Mouse (Mus musculus): ENCODE measurements around the gene Chid1. TPM values are rescaled to one million over a fixed set of nuclear protein-coding genes. Genes with fewer than 3 reads are reported as not detected.

Gene Chid1
- polyA plus RNA-seq, 1 experiment from 2014 or later = 35.9 TPM

DNA sequence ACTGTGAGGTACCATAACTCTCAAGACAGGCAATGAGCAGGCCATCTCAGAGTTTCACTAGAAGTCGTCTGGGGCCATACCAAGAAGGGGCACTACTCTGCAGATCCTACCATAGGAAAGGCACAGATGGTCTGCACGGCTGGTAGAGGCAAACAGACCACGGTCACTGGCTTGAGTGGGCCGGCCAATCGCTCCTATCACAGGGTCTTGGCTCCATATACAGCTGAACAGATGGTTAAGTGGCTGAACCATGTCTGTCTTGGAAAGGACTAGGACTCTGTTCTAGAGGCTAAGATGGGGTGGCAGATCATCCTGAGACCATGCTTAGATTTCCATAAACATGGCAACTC is 37.1 kb downstream of the Chid1 start:
- H3K36me3 ChIP-seq = peaks cover 24% of the 10 kb centered on the region; the same call in 1 of the 2 replicates
- no peaks in the 10 kb centered on the region for H3K27me3 ChIP-seq (replicated peaks)
- WGBS = 91% methylated on average over 5 of the region's 5 CpGs
- H3K9ac ChIP-seq = no peak overlapping the region
- peaks cover 25% of the 10 kb centered on the region for H3K4me1 ChIP-seq (replicated peaks)
- no peaks in the 10 kb centered on the region for H3K9me3 ChIP-seq (replicated peaks)
- no peak overlapping the region for H3K27ac ChIP-seq (ENCODE audit: poor library complexity, severe bottlenecking)
- ATAC-seq (ENCODE audit: insufficient number of reproducible peaks, low FRiP score) = no peak
- no peak overlapping the region for H3K4me2 ChIP-seq
- H3K4me3 ChIP-seq = no peak overlapping the region

DNA sequence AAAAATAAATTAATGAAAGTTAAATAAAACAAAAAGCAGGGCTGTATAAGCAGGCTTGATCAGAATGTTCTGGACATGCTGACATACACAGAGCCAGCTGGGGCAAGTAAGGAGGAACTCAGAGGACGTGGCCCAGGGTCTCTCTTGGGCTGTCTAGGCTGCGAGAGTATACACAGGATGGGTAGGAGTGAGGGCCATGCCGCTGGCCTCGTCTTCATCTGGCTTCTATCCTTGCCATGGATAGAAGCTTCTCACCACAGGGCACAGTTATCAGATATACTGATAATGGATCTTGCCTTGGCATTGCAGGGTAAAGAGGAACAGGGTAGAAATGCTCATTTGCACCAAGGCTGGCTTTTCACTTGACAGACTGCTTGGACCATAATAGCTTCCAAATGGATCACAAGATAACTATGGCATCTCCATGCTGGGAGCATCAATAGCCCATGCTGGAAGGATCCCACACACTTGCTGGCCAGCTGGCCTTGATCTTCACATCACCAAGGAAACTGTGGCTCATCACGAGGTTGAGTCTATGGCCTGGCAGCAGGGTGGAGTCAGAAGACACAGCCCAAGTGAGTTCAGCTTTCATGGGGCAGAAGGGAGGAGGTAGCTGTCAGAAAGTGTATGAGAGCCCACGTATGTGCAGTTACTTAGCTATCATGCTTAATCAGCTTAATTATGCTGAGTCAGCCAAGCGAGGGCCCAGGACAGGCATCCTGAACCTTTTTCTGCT is 37.7 kb downstream of the Chid1 start:
- Histone ChIP-seq H3K36me3 (peaks cover 24% of the 10 kb centered on the region; the same call in 1 of the 2 replicates), H3K4me3 (no peak overlapping the region), H3K9ac (no peak overlapping the region), H3K4me2 (no peak overlapping the region), H3K27ac (ENCODE audit: poor library complexity, severe bottlenecking) (no peak overlapping the region), H3K4me1 (replicated peaks) (peaks cover 30% of the 10 kb centered on the region), H3K27me3 (replicated peaks) (no peaks in the 10 kb centered on the region), H3K9me3 (replicated peaks) (no peaks in the 10 kb centered on the region)
- WGBS = 86% methylated on average over 7 of the region's 7 CpGs
- ATAC-seq (ENCODE audit: insufficient number of reproducible peaks, low FRiP score) = no peak

DNA sequence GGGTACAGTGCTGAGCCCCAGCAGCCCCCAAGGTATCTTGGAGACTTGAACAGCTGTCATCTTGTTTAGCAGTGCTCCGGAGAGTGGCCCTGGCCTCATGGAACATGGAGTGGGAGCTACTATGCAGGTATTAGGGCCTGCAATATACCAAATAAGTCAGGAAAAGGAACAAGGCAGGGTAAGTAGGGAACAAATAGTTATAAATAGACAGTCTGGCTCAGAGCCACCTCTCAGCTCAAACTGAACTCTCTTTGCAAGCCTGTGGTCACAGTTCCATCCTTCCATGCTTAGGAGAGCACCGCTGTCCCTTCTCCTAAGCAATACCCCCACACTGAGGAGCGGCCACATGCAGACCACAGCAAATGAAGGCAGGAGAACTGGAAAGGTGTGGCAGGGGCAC is 42.1 kb downstream of the Chid1 start:
- Histone ChIP-seq H3K4me3 (no peak overlapping the region), H3K9me3 (replicated peaks) (no peaks in the 10 kb centered on the region), H3K9ac (no peak overlapping the region), H3K27me3 (replicated peaks) (no peaks in the 10 kb centered on the region), H3K4me1 (replicated peaks) (peaks cover 21% of the 10 kb centered on the region), H3K4me2 (no peak overlapping the region), H3K36me3 (peaks cover 41% of the 10 kb centered on the region), H3K27ac (ENCODE audit: poor library complexity, severe bottlenecking) (no peak overlapping the region)
- no peak for ATAC-seq (ENCODE audit: insufficient number of reproducible peaks, low FRiP score)
- 83% methylated on average over 3 of the region's 3 CpGs for WGBS

DNA sequence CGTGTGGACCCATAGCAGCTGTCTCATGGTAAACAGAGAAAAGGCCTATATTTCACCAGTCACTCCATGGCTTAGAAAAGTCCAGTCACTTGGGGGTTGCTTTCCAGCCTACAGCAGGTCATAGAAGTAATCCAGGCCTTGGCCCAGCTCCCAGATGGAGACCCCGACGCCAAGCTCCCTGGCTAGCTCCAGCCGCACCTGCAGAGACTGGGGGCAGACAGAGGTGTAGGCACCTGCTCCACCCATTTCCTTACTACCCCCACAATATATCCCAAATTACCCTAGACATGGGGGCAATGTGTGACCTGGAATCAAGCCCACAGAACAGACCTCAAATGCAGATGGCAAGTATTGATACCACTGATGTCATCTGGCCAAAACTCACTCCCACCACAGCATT is 43.7 kb downstream of the Chid1 start:
- Histone ChIP-seq H3K4me1 (replicated peaks) (peaks cover 21% of the 10 kb centered on the region), H3K36me3 (peaks cover 50% of the 10 kb centered on the region)

DNA sequence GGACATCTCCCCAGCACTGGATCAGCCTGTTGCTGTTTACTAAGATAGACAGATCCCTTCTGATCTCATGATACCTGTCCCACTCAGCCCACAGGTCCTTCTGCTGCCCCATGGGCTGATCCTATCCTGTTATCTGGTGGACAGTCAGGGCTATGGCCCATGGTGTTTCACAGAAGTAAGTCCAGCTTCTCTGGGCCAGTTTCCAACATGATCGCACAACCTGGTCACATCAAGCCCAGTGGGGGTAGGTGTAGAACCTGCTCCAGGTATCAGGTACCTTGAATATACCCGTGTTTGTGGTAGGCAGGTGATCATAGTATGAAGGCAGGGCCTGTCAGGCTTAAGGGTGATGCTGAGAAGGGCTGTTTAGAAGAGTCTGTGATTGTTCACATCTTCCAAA is 44.3 kb downstream of the Chid1 start:
- WGBS = 88% methylated on average over 2 of the region's 2 CpGs
- Histone ChIP-seq H3K36me3 (peaks cover 56% of the 10 kb centered on the region), H3K27me3 (replicated peaks) (no peaks in the 10 kb centered on the region), H3K4me3 (no peak overlapping the region), H3K4me1 (replicated peaks) (peaks cover 21% of the 10 kb centered on the region), H3K9ac (no peak overlapping the region), H3K9me3 (replicated peaks) (no peaks in the 10 kb centered on the region), H3K4me2 (no peak overlapping the region), H3K27ac (ENCODE audit: poor library complexity, severe bottlenecking) (no peak overlapping the region)
- ATAC-seq (ENCODE audit: insufficient number of reproducible peaks, low FRiP score) = no peak

More for the DNA sequence above, 43.7 kb downstream of the Chid1 start:
- Histone ChIP-seq H3K9ac (no peak overlapping the region), H3K27me3 (replicated peaks) (no peaks in the 10 kb centered on the region), H3K9me3 (replicated peaks) (no peaks in the 10 kb centered on the region), H3K4me2 (no peak overlapping the region), H3K4me3 (no peak overlapping the region), H3K27ac (ENCODE audit: poor library complexity, severe bottlenecking) (no peak overlapping the region)
- no peak for ATAC-seq (ENCODE audit: insufficient number of reproducible peaks, low FRiP score)
- 82% methylated on average over 4 of the region's 4 CpGs for WGBS

DNA sequence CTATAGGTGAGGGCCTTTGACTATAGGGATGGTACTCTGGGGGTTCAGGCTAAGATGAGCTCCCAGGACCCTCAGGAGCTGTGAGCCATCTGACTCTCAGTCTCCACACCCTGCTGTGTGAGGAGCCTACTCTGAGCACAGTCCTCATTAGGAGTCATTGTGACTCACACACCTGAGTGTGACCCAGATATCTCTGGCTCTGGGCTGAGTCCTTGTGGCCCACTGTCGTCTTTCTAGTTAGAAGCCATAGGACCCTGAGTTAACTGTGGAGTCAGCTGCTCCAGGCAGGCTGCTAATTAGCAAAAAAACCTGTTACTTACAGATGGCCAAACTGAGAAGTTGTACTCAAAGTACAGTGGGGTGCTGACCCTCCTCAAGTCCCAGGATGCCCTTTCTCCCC is 45.9 kb downstream of the Chid1 start:
- H3K27me3 ChIP-seq (replicated peaks) = no peaks in the 10 kb centered on the region
- no peak overlapping the region for H3K4me3 ChIP-seq
- peaks cover 14% of the 10 kb centered on the region for H3K4me1 ChIP-seq (replicated peaks)
- no peak overlapping the region for H3K4me2 ChIP-seq
- WGBS = 76% methylated on average over 1 of the region's 1 CpGs
- H3K9ac ChIP-seq = no peak overlapping the region
- no peak for ATAC-seq (ENCODE audit: insufficient number of reproducible peaks, low FRiP score)
- H3K27ac ChIP-seq (ENCODE audit: poor library complexity, severe bottlenecking) = no peak overlapping the region
- H3K36me3 ChIP-seq = peaks cover 51% of the 10 kb centered on the region
- no peaks in the 10 kb centered on the region for H3K9me3 ChIP-seq (replicated peaks)

DNA sequence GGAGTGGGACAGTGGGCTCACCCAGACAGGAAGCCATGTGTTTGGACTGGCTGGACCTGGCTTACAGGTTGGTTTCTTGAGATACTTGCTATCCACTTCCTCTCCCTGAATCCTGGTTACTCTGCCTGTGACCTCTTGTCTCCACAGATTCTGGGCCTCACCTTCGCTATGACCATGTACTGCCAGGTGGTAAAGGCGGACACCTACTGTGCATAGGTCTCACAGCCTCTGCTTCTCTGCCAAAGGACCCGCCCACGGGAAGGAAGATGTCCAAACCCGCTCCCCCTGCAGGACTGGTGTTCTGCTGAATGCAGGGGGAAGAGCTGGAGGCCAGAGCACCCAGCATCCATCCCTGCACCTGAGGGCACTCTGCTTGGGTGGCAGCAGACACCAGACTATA is 46.9 kb downstream of the Chid1 start:
- 87% methylated on average over 5 of the region's 5 CpGs for WGBS
- H3K36me3 ChIP-seq = peaks cover 53% of the 10 kb centered on the region
- no peak for ATAC-seq (ENCODE audit: insufficient number of reproducible peaks, low FRiP score)
- no peak overlapping the region for H3K4me3 ChIP-seq
- peaks cover 11% of the 10 kb centered on the region for H3K4me1 ChIP-seq (replicated peaks)
- H3K4me2 ChIP-seq = no peak overlapping the region
- H3K27ac ChIP-seq (ENCODE audit: poor library complexity, severe bottlenecking) = no peak overlapping the region
- H3K27me3 ChIP-seq (replicated peaks) = no peaks in the 10 kb centered on the region
- no peaks in the 10 kb centered on the region for H3K9me3 ChIP-seq (replicated peaks)
- no peak overlapping the region for H3K9ac ChIP-seq

DNA sequence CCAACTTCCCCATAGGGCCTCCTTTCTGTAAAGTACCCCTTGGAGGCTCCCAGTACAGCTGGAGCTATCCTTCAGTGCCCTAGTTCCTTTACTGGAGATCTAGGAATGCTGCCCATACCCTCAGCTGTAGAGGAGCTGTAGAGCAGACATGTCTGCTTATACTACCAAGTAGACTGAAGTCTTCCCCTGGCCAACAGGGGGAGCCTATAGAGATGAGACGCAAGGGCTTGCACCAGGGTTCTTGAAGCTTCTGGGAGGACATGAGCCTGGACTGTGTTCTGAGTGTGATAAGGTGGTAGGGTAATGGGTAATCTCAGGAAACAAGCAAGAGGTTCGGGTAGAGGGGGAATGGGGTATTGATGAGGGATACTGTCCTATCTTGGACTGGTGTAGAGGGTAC is 48.5 kb downstream of the Chid1 start:
- 0 out of 2 replicates have a peak, but pooled peaks cover 2% of the 10 kb centered on the region for H3K4me1 ChIP-seq (replicated peaks)
- ATAC-seq (ENCODE audit: insufficient number of reproducible peaks, low FRiP score) = no peak
- H3K36me3 ChIP-seq = peaks cover 53% of the 10 kb centered on the region
- no peaks in the 10 kb centered on the region for H3K27me3 ChIP-seq (replicated peaks)
- H3K27ac ChIP-seq (ENCODE audit: poor library complexity, severe bottlenecking) = no peak overlapping the region
- WGBS = 67% methylated on average over 2 of the region's 2 CpGs
- H3K4me3 ChIP-seq = no peak overlapping the region
- H3K9me3 ChIP-seq (replicated peaks) = no peaks in the 10 kb centered on the region
- no peak overlapping the region for H3K4me2 ChIP-seq
- H3K9ac ChIP-seq = no peak overlapping the region

DNA sequence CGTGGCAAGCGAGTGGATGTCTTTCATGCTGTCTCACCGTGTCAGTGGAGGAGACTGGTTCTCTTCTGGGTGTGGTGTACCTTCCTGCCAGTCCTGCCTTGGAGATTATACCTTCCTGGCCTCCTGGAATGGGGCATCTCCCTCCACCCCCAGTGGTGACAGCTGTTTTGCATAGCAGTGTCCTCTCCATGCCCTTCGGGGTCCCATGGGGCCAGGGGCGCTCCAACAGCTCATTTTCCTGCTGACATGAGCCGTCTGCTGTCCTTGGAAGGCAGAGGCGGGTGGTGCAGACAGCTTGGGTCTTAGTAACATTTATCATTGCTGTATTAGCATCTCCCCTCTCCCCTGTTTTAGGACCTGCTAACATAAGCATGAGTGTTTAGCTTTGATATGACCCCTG is 52.5 kb downstream of the Chid1 start:
- H3K4me3 ChIP-seq = no peak overlapping the region
- H3K9ac ChIP-seq = no peak overlapping the region
- ATAC-seq (ENCODE audit: insufficient number of reproducible peaks, low FRiP score) = no peak
- peaks cover 13% of the 10 kb centered on the region for H3K27me3 ChIP-seq (replicated peaks)
- 69% methylated on average over 7 of the region's 7 CpGs for WGBS
- H3K9me3 ChIP-seq (replicated peaks) = no peaks in the 10 kb centered on the region
- peaks cover 19% of the 10 kb centered on the region for H3K4me1 ChIP-seq (replicated peaks)
- no peak overlapping the region for H3K4me2 ChIP-seq
- no peak overlapping the region for H3K27ac ChIP-seq (ENCODE audit: poor library complexity, severe bottlenecking)
- H3K36me3 ChIP-seq = peaks cover 20% of the 10 kb centered on the region

DNA sequence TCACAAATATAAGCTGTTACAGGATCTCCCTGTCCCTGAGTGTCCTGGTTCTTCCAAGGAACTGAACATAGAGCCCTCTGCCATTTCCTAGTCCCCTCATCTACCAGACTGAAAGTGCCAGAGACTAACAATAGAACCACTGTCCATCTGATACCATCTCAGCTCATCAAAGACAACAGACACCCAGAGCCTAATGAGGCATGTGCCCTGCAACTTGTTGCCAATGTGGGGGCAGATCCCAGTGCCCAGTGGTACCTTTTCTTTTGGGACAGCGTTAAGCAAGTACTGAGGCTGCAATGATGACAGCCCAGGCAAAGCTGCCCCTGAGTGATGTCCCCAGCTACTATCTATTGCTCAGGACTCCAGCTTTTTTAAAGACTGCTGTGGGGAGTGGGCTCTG is 53.4 kb downstream of the Chid1 start:
- H3K9ac ChIP-seq = no peak overlapping the region
- peaks cover 25% of the 10 kb centered on the region for H3K4me1 ChIP-seq (replicated peaks)
- ATAC-seq (ENCODE audit: insufficient number of reproducible peaks, low FRiP score) = no peak
- H3K27ac ChIP-seq (ENCODE audit: poor library complexity, severe bottlenecking) = no peak overlapping the region
- WGBS = 84% methylated on average over 1 of the region's 1 CpGs
- no peak overlapping the region for H3K4me3 ChIP-seq
- H3K4me2 ChIP-seq = no peak overlapping the region
- H3K36me3 ChIP-seq = peaks cover 11% of the 10 kb centered on the region
- peaks cover 13% of the 10 kb centered on the region for H3K27me3 ChIP-seq (replicated peaks)
- no peaks in the 10 kb centered on the region for H3K9me3 ChIP-seq (replicated peaks)

DNA sequence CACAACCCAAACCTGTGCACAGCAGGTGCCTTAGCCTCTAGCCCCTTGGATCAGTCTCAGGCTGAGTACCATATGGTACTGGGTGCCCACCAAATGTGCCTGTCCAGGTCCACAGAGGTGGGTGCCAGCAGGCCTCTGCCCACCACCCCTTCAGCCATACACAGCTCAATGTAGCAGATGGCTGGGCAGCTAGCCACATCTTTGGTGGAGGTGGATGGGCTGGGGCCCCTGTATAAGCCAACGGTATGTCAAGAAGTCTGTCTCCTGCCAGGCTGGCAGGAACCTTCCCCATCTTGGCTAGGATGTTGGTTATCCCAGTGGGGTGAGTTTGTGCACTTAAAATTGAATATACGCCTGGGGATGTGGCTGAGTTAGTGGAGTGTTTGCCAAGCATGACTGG is 54.1 kb downstream of the Chid1 start:
- WGBS = 86% methylated on average over 2 of the region's 2 CpGs
- no peak for ATAC-seq (ENCODE audit: insufficient number of reproducible peaks, low FRiP score)
- H3K27me3 ChIP-seq (replicated peaks) = peaks cover 13% of the 10 kb centered on the region
- peaks cover 5% of the 10 kb centered on the region for H3K36me3 ChIP-seq
- H3K27ac ChIP-seq (ENCODE audit: poor library complexity, severe bottlenecking) = no peak overlapping the region
- H3K4me2 ChIP-seq = no peak overlapping the region
- no peak overlapping the region for H3K9ac ChIP-seq
- no peak overlapping the region for H3K4me3 ChIP-seq
- no peaks in the 10 kb centered on the region for H3K9me3 ChIP-seq (replicated peaks)
- peaks cover 31% of the 10 kb centered on the region for H3K4me1 ChIP-seq (replicated peaks)

DNA sequence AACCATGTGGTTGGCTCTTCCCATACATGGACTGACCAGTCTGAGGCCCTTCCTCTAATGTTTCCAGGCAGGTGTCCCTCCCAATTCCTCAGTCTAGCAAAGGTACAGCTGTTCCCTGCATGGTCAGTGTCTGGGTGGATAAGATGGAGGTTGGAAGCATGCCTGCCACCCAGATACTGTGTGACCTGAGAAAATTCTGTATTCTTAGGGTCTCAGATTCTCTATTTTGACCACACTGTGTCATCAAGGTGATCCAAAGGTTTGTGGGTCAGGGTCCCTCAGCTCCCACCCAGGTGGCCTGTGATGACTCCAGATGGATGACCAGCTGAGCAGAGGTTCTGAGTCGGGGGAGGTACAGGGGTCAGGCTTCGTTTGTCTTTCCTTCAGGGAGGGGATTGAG is 54.5 kb downstream of the Chid1 start:
- H3K36me3 ChIP-seq = 0 out of 2 replicates have a peak, but pooled peaks cover 2% of the 10 kb centered on the region
- H3K4me3 ChIP-seq = no peak overlapping the region
- H3K27ac ChIP-seq (ENCODE audit: poor library complexity, severe bottlenecking) = no peak overlapping the region
- ATAC-seq (ENCODE audit: insufficient number of reproducible peaks, low FRiP score) = no peak
- no peak overlapping the region for H3K4me2 ChIP-seq
- H3K27me3 ChIP-seq (replicated peaks) = peaks cover 13% of the 10 kb centered on the region
- H3K9me3 ChIP-seq (replicated peaks) = no peaks in the 10 kb centered on the region
- H3K4me1 ChIP-seq (replicated peaks) = peaks cover 35% of the 10 kb centered on the region
- WGBS = 79% methylated on average over 2 of the region's 2 CpGs
- H3K9ac ChIP-seq = no peak overlapping the region

Measured in heart, embryonic 12.5 days (tissue).